Mouse (Mus musculus): ENCODE measurements at regions not wholly inside any gene's neighbourhood (a gene's known extent, or its start where the extent isn't known, plus 50 kb on each side); places are given as distances from the start of the nearest gene placed in this dataset.

- TF ChIP-seq TBP (IDR thresholded peaks at IDR 0.05; ENCODE audit: low read depth, low read length) (no peak), BHLHE40 (IDR thresholded peaks at IDR 0.05; ENCODE audit: borderline replicate concordance, low read depth, low read length) (no peak), RCOR1 (IDR thresholded peaks at IDR 0.05; ENCODE audit: low read depth, low read length) (no peak), POLR2AphosphoS5 (IDR thresholded peaks at IDR 0.05; ENCODE audit: borderline replicate concordance, low read depth, low read length) (no peak)
Observed at GRCm38 (mm10) chr10:19281021-19281420, 75.3 kb upstream of the Olig3 start (continued).

DNA sequence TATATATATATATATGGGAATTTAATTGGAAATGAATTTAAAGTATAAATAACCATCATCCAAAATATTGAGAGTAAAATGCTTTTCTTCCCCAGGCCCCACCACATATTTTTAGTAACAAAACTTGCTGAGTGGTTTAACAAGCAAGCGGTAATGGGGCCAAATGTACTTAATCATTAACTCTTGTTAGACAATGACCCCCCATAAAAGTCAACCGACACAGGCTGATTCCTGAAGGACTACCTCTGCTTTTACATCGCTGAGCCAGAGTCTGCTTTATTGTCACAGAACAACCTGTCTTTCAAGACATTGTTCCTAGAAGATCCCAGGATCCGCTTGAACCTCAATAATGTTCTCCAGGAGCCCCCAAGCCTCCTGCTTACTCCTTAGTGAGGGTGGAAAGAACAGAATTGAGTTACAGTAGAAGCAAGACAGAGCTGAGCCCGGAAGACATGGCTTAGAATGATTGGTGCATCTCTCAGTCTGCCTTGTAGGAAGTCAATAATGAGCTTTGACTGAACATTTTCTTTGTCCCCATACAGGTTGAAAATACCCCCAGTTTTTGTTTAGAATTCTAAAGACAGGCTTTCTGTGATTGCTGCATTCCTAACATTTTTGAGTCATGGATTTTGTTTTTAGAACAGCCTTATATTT is 78.0 kb upstream of the Olig3 start:
- H3K27me3 ChIP-seq (ENCODE audit: control insufficient read depth in 1 of 2, insufficient read depth in 2 of 2, low read length in 2 of 2), result peaks cover 0 to 1% of the 10 kb centered on the region in 2 experiments; a peak in 1 of 4 replicates
- H3K36me3 ChIP-seq (ENCODE audit: control insufficient read depth in 1 of 2, insufficient read depth in 2 of 2, low read length in 2 of 2), result no peaks in the 10 kb centered on the region
- no peaks in the 10 kb centered on the region for H3K9me3 ChIP-seq (replicated peaks; ENCODE audit: insufficient read depth, low read length)
- no peaks in the 10 kb centered on the region for H3K4me1 ChIP-seq (ENCODE audit: control insufficient read depth in 1 of 2, insufficient read depth in 2 of 2, low read length in 2 of 2)
- no peaks in the 10 kb centered on the region for H3K79me2 ChIP-seq (ENCODE audit: control insufficient read depth, insufficient read depth, low read length, poor library complexity)
- TF ChIP-seq CTCF (IDR thresholded peaks at IDR 0.05 in 2 of 3, conservative IDR thresholded peaks at IDR 0.05 in 1 of 3; ENCODE audit: control insufficient read depth in 1 of 3, insufficient read depth in 1 of 3, low read depth in 2 of 3, low read length in 3 of 3, poor library complexity in 1 of 3, severe bottlenecking in 1 of 3) (no peak), E2F4 (IDR thresholded peaks at IDR 0.05; ENCODE audit: borderline replicate concordance, low read depth, low read length) (no peak), USF1 (IDR thresholded peaks at IDR 0.05; ENCODE audit: low read depth, low read length) (no peak), MAZ (IDR thresholded peaks at IDR 0.05; ENCODE audit: low read depth, low read length) (no peak), MYB (IDR thresholded peaks at IDR 0.05; ENCODE audit: low read depth, low read length) (no peak), SMC3 (IDR thresholded peaks at IDR 0.05; ENCODE audit: low read depth, low read length) (no peak), USF2 (IDR thresholded peaks at IDR 0.05; ENCODE audit: borderline replicate concordance in 1 of 2, insufficient read depth in 1 of 2, low read depth in 1 of 2, low read length in 2 of 2) (no peak), ZNF384 (IDR thresholded peaks at IDR 0.05; ENCODE audit: low read depth, low read length) (no peak), NRF1 (IDR thresholded peaks at IDR 0.05; ENCODE audit: insufficient read depth, low read depth, low read length, poor library complexity, severe bottlenecking) (no peak)
- DNase-seq (ENCODE audit: low read depth, low spot score), result no peak
- no peak overlapping the region for H3K27ac ChIP-seq (ENCODE audit: control insufficient read depth, low read depth, low read length)
- H3K4me3 ChIP-seq (ENCODE audit: control insufficient read depth in 1 of 2, insufficient read depth in 1 of 2, low read depth in 2 of 2, low read length in 2 of 2), result no peak overlapping the region
- H3K9ac ChIP-seq (ENCODE audit: control insufficient read depth, low read depth, low read length, poor library complexity, severe bottlenecking), result no peak overlapping the region

DNA sequence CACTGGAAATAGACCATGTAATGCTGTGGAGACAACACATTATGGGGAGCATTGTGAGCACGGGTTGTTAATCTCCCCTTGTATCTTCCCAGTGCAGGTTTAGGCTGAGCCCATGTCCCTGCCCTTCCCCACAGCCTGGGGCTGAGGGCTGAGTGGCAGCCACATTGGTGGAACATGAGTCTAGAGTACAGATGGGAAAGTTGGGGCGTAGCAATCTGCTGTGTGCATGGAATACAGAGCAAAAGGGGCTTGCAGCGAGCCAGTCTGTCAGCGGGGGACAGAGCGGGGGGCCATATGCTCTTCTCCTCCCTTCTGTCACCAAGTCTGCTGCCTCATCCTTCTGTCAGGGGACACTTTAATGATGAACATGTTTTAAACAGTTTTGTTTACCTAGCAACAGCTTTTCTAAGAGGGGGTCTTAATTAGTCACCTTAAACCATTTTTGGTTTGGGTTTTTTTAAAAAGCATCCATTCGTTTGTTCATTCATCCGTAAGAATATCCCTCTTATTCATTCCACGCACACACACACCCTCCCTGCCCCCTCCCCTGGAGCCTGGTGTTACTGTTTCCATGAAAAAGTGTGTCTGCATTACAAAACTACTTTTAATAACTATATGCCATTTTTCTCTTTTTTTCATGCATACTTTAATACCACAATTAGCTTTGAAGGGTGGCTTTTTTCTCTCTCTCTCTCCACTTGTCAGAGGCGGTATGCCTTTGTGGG is 79.1 kb upstream of the Olig3 start:
- peaks cover 0 to 1% of the 10 kb centered on the region in 2 experiments; a peak in 1 of 4 replicates for H3K27me3 ChIP-seq (ENCODE audit: control insufficient read depth in 1 of 2, insufficient read depth in 2 of 2, low read length in 2 of 2)
- H3K27ac ChIP-seq (ENCODE audit: control insufficient read depth, low read depth, low read length), result no peak overlapping the region
- no peaks in the 10 kb centered on the region for H3K9me3 ChIP-seq (replicated peaks; ENCODE audit: insufficient read depth, low read length)
- H3K9ac ChIP-seq (ENCODE audit: control insufficient read depth, low read depth, low read length, poor library complexity, severe bottlenecking), result no peak overlapping the region
- H3K79me2 ChIP-seq (ENCODE audit: control insufficient read depth, insufficient read depth, low read length, poor library complexity), result no peaks in the 10 kb centered on the region
- no peak for DNase-seq (ENCODE audit: low read depth, low spot score)
- no peaks in the 10 kb centered on the region for H3K4me1 ChIP-seq (ENCODE audit: control insufficient read depth in 1 of 2, insufficient read depth in 2 of 2, low read length in 2 of 2)
- H3K4me3 ChIP-seq (ENCODE audit: control insufficient read depth in 1 of 2, insufficient read depth in 1 of 2, low read depth in 2 of 2, low read length in 2 of 2), result no peak overlapping the region
- TF ChIP-seq EP300 (IDR thresholded peaks at IDR 0.05; ENCODE audit: low read depth in 1 of 2, low read length in 2 of 2) (no peak), MAX (IDR thresholded peaks at IDR 0.05; ENCODE audit: low read length) (no peak), POLR2A (IDR thresholded peaks at IDR 0.05; ENCODE audit: control insufficient read depth in 1 of 2, insufficient read depth in 1 of 2, low read depth in 1 of 2, low read length in 2 of 2, poor library complexity in 1 of 2) (no peak)
- no peaks in the 10 kb centered on the region for H3K36me3 ChIP-seq (ENCODE audit: control insufficient read depth in 1 of 2, insufficient read depth in 2 of 2, low read length in 2 of 2)
